Mouse (Mus musculus) left cerebral cortex, adult 18-20 months (tissue): Measurements from ENCODE around the gene Fbxw21. TPM values are rescaled to one million over a fixed set of nuclear protein-coding genes. Genes with fewer than 3 reads are reported as not detected.
"Not testable (repeated sequence)": the region's sequence is repeated elsewhere in the genome, so short reads cannot be mapped to it uniquely, and the experiment has no call there.

Experiments used
- DNase-seq, 2 experiments: peaks; one replicate each; pipeline ENCODE4 v3.0.0; 2021 to 2022; ENCODE audit warnings: low spot score in 2 of 2, mixed read lengths in 1 of 2
- long read RNA-seq, 2 experiments: library from polyadenylated mRNA; stranded (forward); transcript quantifications; one replicate each; pipeline ENCODE4 v2.0.0; 2021
- total RNA-seq, 2 experiments: library from RNA; stranded (reverse); gene quantifications; 2 replicates each; pipeline ENCODE4 v1.2.3; 2021

The Fbxw21 gene
- not detected for total RNA-seq
- long read RNA-seq, experiment 1, result 0 reads
- long read RNA-seq, experiment 2, result 0 reads

- DNase-seq, result no peak
These were observed at the start of gene Fbxw21 for GRCm38 (mm10) chr9:109161941-109162340. Gene Fbxw21, minus strand, starts transcription at chr9:109162041.

- DNase-seq, result peak in 1 of 2 experiments; percentile 2
These were observed 39.5 kb upstream of the Fbxw21 start for GRCm38 (mm10) chr9:109201347-109201746.

GRCm38 (mm10) chr9:109200349-109200748 is 38.5 kb upstream of the Fbxw21 start:
- no peak for DNase-seq

- DNase-seq, result no peak
These were observed 37.5 kb upstream of the Fbxw21 start for GRCm38 (mm10) chr9:109199353-109199752.

- not testable (repeated sequence) for DNase-seq
These were observed 34.0 kb upstream of the Fbxw21 start, which contains the start of gene Fbxw13 for GRCm38 (mm10) chr9:109195875-109196274. Gene Fbxw13, minus strand, starts transcription at chr9:109195975.

GRCm38 (mm10) chr9:109177208-109177607 is 15.4 kb upstream of the Fbxw21 start:
- DNase-seq, result no peak

- DNase-seq, result no peak
These were observed 14.5 kb upstream of the Fbxw21 start for GRCm38 (mm10) chr9:109176301-109176700.

GRCm38 (mm10) chr9:109167316-109167715 is 5.5 kb upstream of the Fbxw21 start:
- DNase-seq, result no peak

- not testable (repeated sequence) for DNase-seq
These were observed 21.4 kb downstream of the Fbxw21 start for GRCm38 (mm10) chr9:109140414-109140813.

- no peak for DNase-seq
These were observed 31.8 kb downstream of the Fbxw21 start for GRCm38 (mm10) chr9:109130076-109130475.

- peak; percentile 38 to 49 for DNase-seq
These were observed 33.6 kb downstream of the Fbxw21 start for GRCm38 (mm10) chr9:109128211-109128610.

GRCm38 (mm10) chr9:109127076-109127475 is 34.8 kb downstream of the Fbxw21 start:
- no peak for DNase-seq

- no peak for DNase-seq
These were observed 36.4 kb downstream of the Fbxw21 start for GRCm38 (mm10) chr9:109125481-109125880.

GRCm38 (mm10) chr9:109125043-109125442 is 36.8 kb downstream of the Fbxw21 start:
- no peak for DNase-seq

GRCm38 (mm10) chr9:109124164-109124563 is 37.7 kb downstream of the Fbxw21 start:
- no peak for DNase-seq

- DNase-seq, result no peak
These were observed 38.6 kb downstream of the Fbxw21 start for GRCm38 (mm10) chr9:109123266-109123665.

GRCm38 (mm10) chr9:109122553-109123085 is 39.2 kb downstream of the Fbxw21 start:
- peak; percentile 36 to 46 for DNase-seq

GRCm38 (mm10) chr9:109120956-109121355 is 40.9 kb downstream of the Fbxw21 start:
- DNase-seq, result no peak

GRCm38 (mm10) chr9:109119571-109119970 is 42.3 kb downstream of the Fbxw21 start:
- DNase-seq, result no peak

- no peak for DNase-seq
These were observed 43.7 kb downstream of the Fbxw21 start for GRCm38 (mm10) chr9:109118106-109118505.

GRCm38 (mm10) chr9:109116205-109116604 is 45.6 kb downstream of the Fbxw21 start:
- no peak for DNase-seq

GRCm38 (mm10) chr9:109114871-109115270 is 47.0 kb downstream of the Fbxw21 start:
- no peak for DNase-seq

GRCm38 (mm10) chr9:109114276-109114675 is 47.6 kb downstream of the Fbxw21 start:
- DNase-seq, result no peak
